Mouse (Mus musculus) kidney, adult 2 months (tissue): ENCODE results near the gene Hpcal1. TPM values are rescaled to one million over a fixed set of nuclear protein-coding genes. Genes with fewer than 3 reads are reported as not detected.

Experiments used
- DNase-seq: peaks from one replicate; pipeline ENCODE4 v3.0.0; 2021
- H3K27ac ChIP-seq: fragments of 200-500 bp; 2 replicates; pipeline ENCODE4 v1.5.1; 2012; ENCODE audit warnings: low read depth, low read length, control low read depth, inconsistent platforms; ENCODE audit not compliant: insufficient read depth
- H3K27me3 ChIP-seq: fragments of 200-500 bp; replicated peaks from 2 replicates; pipeline ENCODE4 v1.6.1; 2012; ENCODE audit warnings: mild to moderate bottlenecking, moderate library complexity, low read length, inconsistent platforms; ENCODE audit not compliant: control insufficient read depth, insufficient read depth
- H3K36me3 ChIP-seq: fragments of 200-500 bp; 2 replicates; pipeline ENCODE4 v1.6.1; 2012; ENCODE audit warnings: mild to moderate bottlenecking, moderate library complexity, low read length, inconsistent platforms; ENCODE audit not compliant: control insufficient read depth, insufficient read depth
- H3K4me1 ChIP-seq: fragments of 200-500 bp; 2 replicates; pipeline ENCODE4 v1.6.1; 2011; ENCODE audit warnings: low read length; ENCODE audit not compliant: control insufficient read depth, insufficient read depth
- H3K4me3 ChIP-seq: fragments of 200-500 bp; 2 replicates; pipeline ENCODE4 v1.5.1; 2011; ENCODE audit warnings: mild to moderate bottlenecking, low read depth, low read length, control low read depth; ENCODE audit not compliant: insufficient read depth
- CTCF ChIP-seq: fragments of 200-500 bp; conservative IDR thresholded peaks from 2 replicates; pipeline ENCODE4 v1.5.1; 2011; ENCODE audit warnings: low read depth, mild to moderate bottlenecking, control low read depth, low read length, moderate library complexity, mixed read lengths; ENCODE audit not compliant: insufficient read depth, insufficient read length
- POLR2A ChIP-seq: fragments of 200-500 bp; IDR thresholded peaks from one replicate; pipeline ENCODE4 v1.6.1; 2011; ENCODE audit warnings: low read depth, low read length, control low read depth
- WGBS: fragments of 180-500 bp; shearing (Covaris S2); methylation state at CpG from one replicate; pipeline ENCODE4 v1.1.7; 2018; 5-methylcytosine and 5-hydroxymethylcytosine counted together
- polyA plus RNA-seq: library from polyadenylated mRNA; depleted of rRNA; stranded (reverse); fragments of >200 nt; gene quantifications from 2 replicates; pipeline ENCODE4 v1.2.3, GENCODE M21; 2012

Gene Hpcal1
- polyA plus RNA-seq, 1 experiment = 128 TPM

- no peak for DNase-seq
- TF ChIP-seq CTCF (no peak), POLR2A (no peak)
These were observed 16.9 kb upstream of the Hpcal1 start for GRCm38 (mm10) chr12:17673729-17674128.

GRCm38 (mm10) chr12:17674182-17674812 is 16.4 kb upstream of the Hpcal1 start:
- no peak for DNase-seq
- TF ChIP-seq CTCF = no peak
- no peak for TF ChIP-seq POLR2A
- Histone ChIP-seq H3K36me3 (no peaks in the 10 kb centered on the region), H3K4me1 (no peaks in the 10 kb centered on the region), H3K27me3 (no peaks in the 10 kb centered on the region), H3K4me3 (no peak overlapping the region), H3K27ac (no peak overlapping the region)
- WGBS = 69% methylated on average over 6 of the region's 6 CpGs

More at GRCm38 (mm10) chr12:17673729-17674128, 16.9 kb upstream of the Hpcal1 start:
- no peaks in the 10 kb centered on the region for H3K27me3 ChIP-seq
- 48% methylated on average over 7 of the region's 7 CpGs for WGBS
- no peaks in the 10 kb centered on the region for H3K36me3 ChIP-seq
- no peak overlapping the region for H3K27ac ChIP-seq
- no peak overlapping the region for H3K4me3 ChIP-seq
- H3K4me1 ChIP-seq = no peaks in the 10 kb centered on the region

GRCm38 (mm10) chr12:17677743-17678142 is 12.9 kb upstream of the Hpcal1 start:
- H3K27ac ChIP-seq = no peak overlapping the region
- no peaks in the 10 kb centered on the region for H3K4me1 ChIP-seq
- WGBS = 86% methylated on average over 2 of the region's 2 CpGs
- TF ChIP-seq POLR2A = no peak
- peak; percentile 24; the same call in 1 of the 2 replicates for TF ChIP-seq CTCF
- no peak overlapping the region for H3K4me3 ChIP-seq
- no peak for DNase-seq
- no peaks in the 10 kb centered on the region for H3K27me3 ChIP-seq
- H3K36me3 ChIP-seq = no peaks in the 10 kb centered on the region

GRCm38 (mm10) chr12:17679571-17679970 is 11.1 kb upstream of the Hpcal1 start:
- no peak for DNase-seq

GRCm38 (mm10) chr12:17682161-17682560 is 8.5 kb upstream of the Hpcal1 start:
- no peak for TF ChIP-seq CTCF
- no peak for TF ChIP-seq POLR2A
- Histone ChIP-seq H3K4me1 (no peaks in the 10 kb centered on the region), H3K4me3 (no peak overlapping the region), H3K36me3 (no peaks in the 10 kb centered on the region), H3K27ac (no peak overlapping the region), H3K27me3 (no peaks in the 10 kb centered on the region)
- 86% methylated on average over 2 of the region's 2 CpGs for WGBS
- DNase-seq = no peak

More at GRCm38 (mm10) chr12:17679571-17679970, 11.1 kb upstream of the Hpcal1 start:
- TF ChIP-seq POLR2A (no peak), CTCF (no peak)
- H3K4me1 ChIP-seq = no peaks in the 10 kb centered on the region
- no peaks in the 10 kb centered on the region for H3K27me3 ChIP-seq
- H3K27ac ChIP-seq = no peak overlapping the region
- 85% methylated on average over 4 of the region's 4 CpGs for WGBS
- no peak overlapping the region for H3K4me3 ChIP-seq
- H3K36me3 ChIP-seq = no peaks in the 10 kb centered on the region

- Histone ChIP-seq H3K36me3 (no peaks in the 10 kb centered on the region), H3K27me3 (no peaks in the 10 kb centered on the region), H3K4me1 (no peaks in the 10 kb centered on the region), H3K27ac (no peak overlapping the region), H3K4me3 (no peak overlapping the region)
- no peak for TF ChIP-seq POLR2A
- TF ChIP-seq CTCF = no peak
- no peak for DNase-seq
- WGBS = 95% methylated on average over 1 of the region's 1 CpGs
These were observed 6.3 kb upstream of the Hpcal1 start for GRCm38 (mm10) chr12:17684315-17684714.

- Histone ChIP-seq H3K27ac (no peak overlapping the region), H3K27me3 (no peaks in the 10 kb centered on the region), H3K4me1 (0 out of 2 replicates have a peak, but pooled peaks cover 4% of the 10 kb centered on the region), H3K36me3 (no peaks in the 10 kb centered on the region), H3K4me3 (no peak overlapping the region)
- TF ChIP-seq POLR2A = no peak
- no peak for TF ChIP-seq CTCF
- no peak for DNase-seq
- 71% methylated on average over 2 of the region's 2 CpGs for WGBS
These were observed 4.5 kb upstream of the Hpcal1 start for GRCm38 (mm10) chr12:17686116-17686515.
